Mouse (Mus musculus) liver, embryonic 13.5 days (tissue): ENCODE measurements around the gene Chrna1. TPM values are rescaled to one million over a fixed set of nuclear protein-coding genes. Genes with fewer than 3 reads are reported as not detected.
"Not testable (repeated sequence)": the region's sequence is repeated elsewhere in the genome, so short reads cannot be mapped to it uniquely, and the experiment has no call there.

Source experiments
- ATAC-seq: fragments of 200-750 bp; cut with Nextera tagmentation; 2 replicates; pipeline ENCODE4 v1.8.0; 2017; ENCODE audit warnings: low read depth, mild to moderate bottlenecking, moderate number of reproducible peaks, moderate library complexity
- DNase-seq: peaks from one replicate; pipeline ENCODE4 v3.0.0; 2022
- H3K27ac ChIP-seq: fragments of 300-500 bp; sonication (generic); 2 replicates; pipeline ENCODE4 v1.5.1; 2015; ENCODE audit warnings: moderate library complexity, mild to moderate bottlenecking, inconsistent platforms
- H3K27me3 ChIP-seq: fragments of 300-500 bp; sonication (generic); 2 replicates; pipeline ENCODE4 v1.6.1; 2015; ENCODE audit warnings: mild to moderate bottlenecking, inconsistent platforms
- H3K36me3 ChIP-seq: fragments of 300-500 bp; sonication (generic); 2 replicates; pipeline ENCODE4 v1.6.1; 2015; ENCODE audit warnings: mild to moderate bottlenecking, inconsistent platforms
- H3K4me1 ChIP-seq: fragments of 300-500 bp; sonication (generic); replicated peaks from 2 replicates; pipeline ENCODE4 v1.6.1; 2015; ENCODE audit warnings: inconsistent platforms
- H3K4me2 ChIP-seq: fragments of 300-500 bp; sonication (generic); 2 replicates; pipeline ENCODE4 v1.6.1; 2015; ENCODE audit warnings: inconsistent platforms, mild to moderate bottlenecking, moderate library complexity
- H3K4me3 ChIP-seq: fragments of 300-500 bp; sonication (generic); replicated peaks from 2 replicates; pipeline ENCODE4 v1.5.1; 2015; ENCODE audit warnings: mild to moderate bottlenecking, inconsistent platforms
- H3K9ac ChIP-seq: fragments of 300-500 bp; sonication (generic); 2 replicates; pipeline ENCODE4 v1.6.1; 2015; ENCODE audit warnings: mild to moderate bottlenecking, inconsistent platforms
- H3K9me3 ChIP-seq: fragments of 300-500 bp; sonication (generic); replicated peaks from 2 replicates; pipeline ENCODE4 v1.6.1; 2016; ENCODE audit warnings: inconsistent platforms
- WGBS: fragments of 180-500 bp; shearing (Covaris S2); methylation state at CpG from one replicate; pipeline ENCODE4 v1.1.7; 2015; ENCODE audit not compliant: insufficient replicate concordance; 5-methylcytosine and 5-hydroxymethylcytosine counted together
- polyA plus RNA-seq: library from polyadenylated mRNA; unstranded; fragments of >200 nt; fragmentation: Nextera tagmentation; extraction: Ambion mirVana; gene quantifications from 2 replicates; pipeline ENCODE4 v1.2.1, GENCODE M21; 2015

The Chrna1 gene
- polyA plus RNA-seq, 1 experiment from 2014 or later = 0.44 TPM

GRCm38 (mm10) chr2:73557061-73557460, 23.1 kb downstream of the Chrna1 start:
- not testable (repeated sequence) for H3K9ac ChIP-seq, DNase-seq, ATAC-seq, H3K27ac ChIP-seq, H3K4me3 ChIP-seq, H3K36me3 ChIP-seq, H3K4me2 ChIP-seq, H3K4me1 ChIP-seq, H3K27me3 ChIP-seq, H3K9me3 ChIP-seq
- 82% methylated on average over 3 of the region's 3 CpGs for WGBS

- no peak overlapping the region for H3K4me2 ChIP-seq
- no peaks in the 10 kb centered on the region for H3K9me3 ChIP-seq
- H3K27me3 ChIP-seq = 0 out of 2 replicates have a peak, but pooled peaks cover 3% of the 10 kb centered on the region
- ATAC-seq (no peak), DNase-seq (no peak)
- H3K4me3 ChIP-seq = no peak overlapping the region
- no peaks in the 10 kb centered on the region for H3K4me1 ChIP-seq
- H3K9ac ChIP-seq = no peak overlapping the region
- WGBS = 48% methylated on average over 3 of the region's 3 CpGs
- H3K27ac ChIP-seq = no peak overlapping the region
- no peaks in the 10 kb centered on the region for H3K36me3 ChIP-seq
These were observed 25.7 kb downstream of the Chrna1 start for GRCm38 (mm10) chr2:73554389-73554788.

GRCm38 (mm10) chr2:73552926-73553325, 27.2 kb downstream of the Chrna1 start:
- Histone ChIP-seq H3K4me3 (no peak overlapping the region), H3K4me1 (no peaks in the 10 kb centered on the region; the same call in 1 of the 2 replicates), H3K9me3 (no peaks in the 10 kb centered on the region), H3K4me2 (no peak overlapping the region), H3K27me3 (0 out of 2 replicates have a peak, but pooled peaks cover 3% of the 10 kb centered on the region), H3K27ac (no peak overlapping the region), H3K9ac (no peak overlapping the region), H3K36me3 (no peaks in the 10 kb centered on the region)
- no peak for DNase-seq
- no peak for ATAC-seq
- WGBS = 53% methylated on average over 3 of the region's 3 CpGs

GRCm38 (mm10) chr2:73550725-73551124, 29.4 kb downstream of the Chrna1 start:
- Histone ChIP-seq H3K27me3 (0 out of 2 replicates have a peak, but pooled peaks cover 3% of the 10 kb centered on the region), H3K36me3 (no peaks in the 10 kb centered on the region), H3K4me3 (no peak overlapping the region), H3K9me3 (no peaks in the 10 kb centered on the region), H3K4me1 (no peaks in the 10 kb centered on the region; the same call in 1 of the 2 replicates), H3K27ac (no peak overlapping the region), H3K4me2 (no peak overlapping the region), H3K9ac (no peak overlapping the region)
- DNase-seq (no peak), ATAC-seq (no peak)
- WGBS = 16% methylated on average over 6 of the region's 6 CpGs

- H3K4me2 ChIP-seq = no peak overlapping the region
- no peaks in the 10 kb centered on the region for H3K9me3 ChIP-seq
- H3K4me3 ChIP-seq = no peak overlapping the region
- no peak for DNase-seq
- H3K4me1 ChIP-seq = no peaks in the 10 kb centered on the region; the same call in 1 of the 2 replicates
- 35% methylated on average over 2 of the region's 2 CpGs for WGBS
- H3K27me3 ChIP-seq = peaks cover 3% of the 10 kb centered on the region; the same call in 1 of the 2 replicates
- no peaks in the 10 kb centered on the region for H3K36me3 ChIP-seq
- H3K27ac ChIP-seq = no peak overlapping the region
- no peak overlapping the region for H3K9ac ChIP-seq
- no peak for ATAC-seq
These were observed 31.6 kb downstream of the Chrna1 start for GRCm38 (mm10) chr2:73548542-73548941.

- Histone ChIP-seq H3K4me2 (no peak overlapping the region), H3K4me1 (no peaks in the 10 kb centered on the region; the same call in 1 of the 2 replicates), H3K27me3 (peaks cover 7% of the 10 kb centered on the region), H3K4me3 (no peak overlapping the region), H3K27ac (no peak overlapping the region), H3K9me3 (no peaks in the 10 kb centered on the region), H3K36me3 (no peaks in the 10 kb centered on the region), H3K9ac (no peak overlapping the region)
- WGBS = 60% methylated on average over 4 of the region's 4 CpGs
- no peak for ATAC-seq
- no peak for DNase-seq
These were observed 32.9 kb downstream of the Chrna1 start for GRCm38 (mm10) chr2:73547256-73547655.

GRCm38 (mm10) chr2:73545556-73545955, 34.6 kb downstream of the Chrna1 start:
- no peaks in the 10 kb centered on the region for H3K36me3 ChIP-seq
- no peaks in the 10 kb centered on the region for H3K9me3 ChIP-seq
- H3K9ac ChIP-seq = no peak overlapping the region
- whole genome bisulfite sequencing = 57% methylated on average over 2 of the region's 2 CpGs
- peaks cover 3% of the 10 kb centered on the region for H3K4me1 ChIP-seq
- H3K4me3 ChIP-seq = no peak overlapping the region
- no peak for DNase-seq
- H3K4me2 ChIP-seq = no peak overlapping the region
- no peak overlapping the region for H3K27ac ChIP-seq
- no peak for ATAC-seq
- peaks cover 7% of the 10 kb centered on the region for H3K27me3 ChIP-seq

GRCm38 (mm10) chr2:73540450-73541162, 39.5 kb downstream of the Chrna1 start:
- H3K9me3 ChIP-seq = no peaks in the 10 kb centered on the region
- no peak overlapping the region for H3K27ac ChIP-seq
- WGBS = 11% methylated on average over 16 of the region's 16 CpGs
- 0 out of 2 replicates have a peak overlapping the region, but pooled peaks have one; percentile 19 for H3K9ac ChIP-seq
- H3K4me2 ChIP-seq = peak overlapping the region; percentile 55
- DNase-seq (no peak), ATAC-seq (no peak)
- peaks cover 8% of the 10 kb centered on the region for H3K4me1 ChIP-seq
- H3K36me3 ChIP-seq = no peaks in the 10 kb centered on the region
- H3K27me3 ChIP-seq = peaks cover 9% of the 10 kb centered on the region
- peak overlapping the region; percentile 30 for H3K4me3 ChIP-seq

GRCm38 (mm10) chr2:73539697-73540096, 40.4 kb downstream of the Chrna1 start:
- 10% methylated on average over 1 of the region's 1 CpGs for WGBS
- no peak overlapping the region for H3K27ac ChIP-seq
- no peak overlapping the region for H3K9ac ChIP-seq
- H3K36me3 ChIP-seq = no peaks in the 10 kb centered on the region
- no peak overlapping the region for H3K4me3 ChIP-seq
- H3K27me3 ChIP-seq = peaks cover 9% of the 10 kb centered on the region
- H3K4me1 ChIP-seq = peaks cover 8% of the 10 kb centered on the region
- H3K4me2 ChIP-seq = no peak overlapping the region
- ATAC-seq (no peak), DNase-seq (no peak)
- H3K9me3 ChIP-seq = no peaks in the 10 kb centered on the region

- Histone ChIP-seq H3K4me3 (no peak overlapping the region), H3K9ac (no peak overlapping the region), H3K36me3 (no peaks in the 10 kb centered on the region), H3K27me3 (peaks cover 9% of the 10 kb centered on the region), H3K4me2 (no peak overlapping the region), H3K9me3 (no peaks in the 10 kb centered on the region), H3K4me1 (peaks cover 8% of the 10 kb centered on the region), H3K27ac (no peak overlapping the region)
- ATAC-seq (no peak), DNase-seq (no peak)
- 67% methylated on average over 3 of the region's 3 CpGs for WGBS
These were observed 41.0 kb downstream of the Chrna1 start for GRCm38 (mm10) chr2:73539141-73539540.

- Histone ChIP-seq H3K9ac (no peak overlapping the region), H3K36me3 (no peaks in the 10 kb centered on the region), H3K27me3 (peaks cover 9% of the 10 kb centered on the region), H3K27ac (no peak overlapping the region), H3K4me1 (peaks cover 8% of the 10 kb centered on the region), H3K4me2 (no peak overlapping the region), H3K4me3 (no peak overlapping the region), H3K9me3 (no peaks in the 10 kb centered on the region)
- no peak for DNase-seq
- no peak for ATAC-seq
- 64% methylated on average over 13 of the region's 13 CpGs for WGBS
These were observed 41.5 kb downstream of the Chrna1 start for GRCm38 (mm10) chr2:73538590-73538989.
